Mouse (Mus musculus): Measurements from ENCODE around the gene Tmem95. TPM values are rescaled to one million over a fixed set of nuclear protein-coding genes. Genes with fewer than 3 reads are reported as not detected.

Tmem95 gene
- polyA plus RNA-seq, 1 experiment from 2014 or later, result 0.25 TPM

GRCm38 (mm10) chr11:69902972-69903371 lies 25.2 kb upstream of the Tmem95 start:
- no peaks in the 10 kb centered on the region for H3K9me3 ChIP-seq (ENCODE audit: control insufficient read depth, low read length)
- TF ChIP-seq EP300 (optimal IDR thresholded peaks at IDR 0.05) (no peak), CTCF (IDR thresholded peaks at IDR 0.05; ENCODE audit: low read depth) (no peak)
- no peak for DNase-seq (ENCODE audit: low spot score)
- 63% methylated on average over 13 of the region's 13 CpGs for WGBS
- no peaks in the 10 kb centered on the region for H3K27me3 ChIP-seq (ENCODE audit: control insufficient read depth, insufficient read depth, low read length)
- H3K27ac ChIP-seq (replicated peaks), result no peak overlapping the region
- 0 out of 2 replicates have a peak overlapping the region, but pooled peaks have one; percentile 79 for H3K4me3 ChIP-seq (ENCODE audit: low read depth, low read length)
- ATAC-seq (ENCODE audit: low FRiP score, low TSS enrichment), result no peak
- H3K4me1 ChIP-seq (replicated peaks; ENCODE audit: control insufficient read depth, insufficient read depth), result peaks cover 4% of the 10 kb centered on the region; the same call in 1 of the 2 replicates
- H3K9ac ChIP-seq (ENCODE audit: low read length), result no peak overlapping the region
- H3K36me3 ChIP-seq (ENCODE audit: control insufficient read depth, insufficient read depth, low read length), result peaks cover 25% of the 10 kb centered on the region
- peak overlapping the region; percentile 95; the same call in 1 of the 2 replicates for H3K4me2 ChIP-seq (replicated peaks; ENCODE audit: low read depth)

- Histone ChIP-seq H3K4me3 (ENCODE audit: low read depth, low read length) (peak overlapping the region; percentile 79), H3K36me3 (ENCODE audit: control insufficient read depth, insufficient read depth, low read length) (peaks cover 20% of the 10 kb centered on the region), H3K9ac (ENCODE audit: low read length) (peak overlapping the region; percentile 84), H3K27me3 (ENCODE audit: control insufficient read depth, insufficient read depth, low read length) (no peaks in the 10 kb centered on the region), H3K4me2 (replicated peaks; ENCODE audit: low read depth) (peak overlapping the region; percentile 95), H3K4me1 (replicated peaks; ENCODE audit: control insufficient read depth, insufficient read depth) (peaks cover 4% of the 10 kb centered on the region; the same call in 1 of the 2 replicates), H3K27ac (replicated peaks) (peak overlapping the region; percentile 98), H3K9me3 (ENCODE audit: control insufficient read depth, low read length) (no peaks in the 10 kb centered on the region)
- DNase-seq (ENCODE audit: low spot score) (no peak), ATAC-seq (ENCODE audit: low FRiP score, low TSS enrichment) (0 out of 2 replicates have a peak, but pooled peaks have one; percentile 3)
- WGBS, result under 1% methylated on average over 33 of the region's 39 CpGs
- no peak for TF ChIP-seq CTCF (IDR thresholded peaks at IDR 0.05; ENCODE audit: low read depth)
- TF ChIP-seq EP300 (optimal IDR thresholded peaks at IDR 0.05), result no peak
Measured at GRCm38 (mm10) chr11:69901993-69902392, 24.2 kb upstream of the Tmem95 start.

- Histone ChIP-seq H3K9ac (ENCODE audit: low read length) (peak overlapping the region; percentile 84), H3K27me3 (ENCODE audit: control insufficient read depth, insufficient read depth, low read length) (no peaks in the 10 kb centered on the region), H3K9me3 (ENCODE audit: control insufficient read depth, low read length) (no peaks in the 10 kb centered on the region), H3K36me3 (ENCODE audit: control insufficient read depth, insufficient read depth, low read length) (peaks cover 15% of the 10 kb centered on the region), H3K27ac (replicated peaks) (peak overlapping the region; percentile 98), H3K4me1 (replicated peaks; ENCODE audit: control insufficient read depth, insufficient read depth) (peaks cover 4% of the 10 kb centered on the region; the same call in 1 of the 2 replicates), H3K4me3 (ENCODE audit: low read depth, low read length) (peak overlapping the region; percentile 79), H3K4me2 (replicated peaks; ENCODE audit: low read depth) (peak overlapping the region; percentile 95)
- under 1% methylated on average over 42 of the region's 42 CpGs for WGBS
- TF ChIP-seq EP300 (optimal IDR thresholded peaks at IDR 0.05) (no peak), CTCF (IDR thresholded peaks at IDR 0.05; ENCODE audit: low read depth) (no peak)
- ATAC-seq (ENCODE audit: low FRiP score, low TSS enrichment) (peak; percentile 82), DNase-seq (ENCODE audit: low spot score) (peak; percentile 95)
Measured at GRCm38 (mm10) chr11:69901406-69901846, 23.6 kb upstream of the Tmem95 start.

- Histone ChIP-seq H3K4me3 (ENCODE audit: low read depth, low read length) (peak within 1 kb of the TSS; percentile 79), H3K4me1 (replicated peaks; ENCODE audit: control insufficient read depth, insufficient read depth) (peaks cover 4% of the 10 kb centered on the region; the same call in 1 of the 2 replicates), H3K36me3 (ENCODE audit: control insufficient read depth, insufficient read depth, low read length) (peaks cover 8% of the 10 kb centered on the region; the same call in 1 of the 2 replicates), H3K27ac (replicated peaks) (peak within 1 kb of the TSS; percentile 98), H3K27me3 (ENCODE audit: control insufficient read depth, insufficient read depth, low read length) (no peaks in the 10 kb centered on the region), H3K9ac (ENCODE audit: low read length) (peak within 1 kb of the TSS; percentile 84), H3K9me3 (ENCODE audit: control insufficient read depth, low read length) (no peaks in the 10 kb centered on the region), H3K4me2 (replicated peaks; ENCODE audit: low read depth) (peak within 1 kb of the TSS; percentile 95)
- ATAC-seq (ENCODE audit: low FRiP score, low TSS enrichment) (peak; percentile 94), DNase-seq (ENCODE audit: low spot score) (peak; percentile 93)
- under 1% methylated on average over 31 of the region's 38 CpGs for WGBS
- no peak for TF ChIP-seq CTCF (IDR thresholded peaks at IDR 0.05; ENCODE audit: low read depth)
- TF ChIP-seq EP300 (optimal IDR thresholded peaks at IDR 0.05), result peak; percentile 78
Measured at GRCm38 (mm10) chr11:69900471-69901405, 22.9 kb upstream of the Tmem95 start, which contains the start of the genes 2810408A11Rik and Neurl4. Gene 2810408A11Rik (minus strand): TSS chr11:69900987. Gene Neurl4 (plus strand): TSS chr11:69901072.

DNA sequence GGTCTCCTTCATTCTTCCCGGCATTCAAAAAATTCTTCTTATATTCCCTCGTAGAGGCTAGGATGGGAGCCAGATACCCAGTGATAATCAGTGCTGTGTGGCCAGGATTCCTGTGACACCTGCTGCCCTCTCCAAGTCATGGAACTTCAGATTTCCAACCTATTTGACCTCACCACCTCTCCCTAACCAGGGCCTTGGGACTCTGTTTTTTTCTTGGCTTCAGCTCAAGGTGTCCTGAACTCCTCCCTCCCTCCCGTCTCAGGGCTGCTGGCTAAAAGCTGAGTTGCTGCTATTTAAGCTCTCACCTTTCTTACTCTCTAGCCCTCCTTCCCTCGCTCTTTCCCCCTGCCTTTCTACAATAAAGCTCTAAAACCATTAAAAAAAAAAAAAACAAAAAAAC lies 22.1 kb upstream of the Tmem95 start:
- Histone ChIP-seq H3K9ac (ENCODE audit: low read length) (no peak overlapping the region; the same call in 1 of the 2 replicates), H3K27ac (replicated peaks) (no peak overlapping the region), H3K27me3 (ENCODE audit: control insufficient read depth, insufficient read depth, low read length) (no peaks in the 10 kb centered on the region), H3K4me3 (ENCODE audit: low read depth, low read length) (peak overlapping the region; percentile 79; the same call in 1 of the 2 replicates), H3K4me2 (replicated peaks; ENCODE audit: low read depth) (peak overlapping the region; percentile 95), H3K4me1 (replicated peaks; ENCODE audit: control insufficient read depth, insufficient read depth) (peaks cover 4% of the 10 kb centered on the region; the same call in 1 of the 2 replicates), H3K36me3 (ENCODE audit: control insufficient read depth, insufficient read depth, low read length) (0 out of 2 replicates have a peak, but pooled peaks cover 6% of the 10 kb centered on the region), H3K9me3 (ENCODE audit: control insufficient read depth, low read length) (no peaks in the 10 kb centered on the region)
- TF ChIP-seq CTCF (IDR thresholded peaks at IDR 0.05; ENCODE audit: low read depth), result no peak
- TF ChIP-seq EP300 (optimal IDR thresholded peaks at IDR 0.05), result no peak
- ATAC-seq (ENCODE audit: low FRiP score, low TSS enrichment), result no peak
- 23% methylated on average over 4 of the region's 4 CpGs for whole genome bisulfite sequencing
- DNase-seq (ENCODE audit: low spot score), result no peak
